Mouse (Mus musculus) ES-E14 (cell line): ENCODE data around the gene Dock4. TPM values are rescaled to one million over a fixed set of nuclear protein-coding genes. Genes with fewer than 3 reads are reported as not detected.
"Not testable (repeated sequence)": the region's sequence is repeated elsewhere in the genome, so short reads cannot be mapped to it uniquely, and the experiment has no call there.

Experiments
- DNase-seq: peaks from one replicate; pipeline ENCODE4 v3.0.0-alpha.2; 2013; ENCODE audit warnings: low read depth, low spot score
- H3K27ac ChIP-seq: 2 replicates; pipeline ENCODE4 v1.5.1; 2012; ENCODE audit warnings: low read depth, mild to moderate bottlenecking, low read length, moderate library complexity, mixed read lengths; ENCODE audit not compliant: poor library complexity, insufficient read depth, severe bottlenecking
- H3K36me3 ChIP-seq: 2 replicates; pipeline ENCODE4 v1.6.1; 2012; ENCODE audit warnings: mild to moderate bottlenecking, low read length, moderate library complexity, mixed read lengths; ENCODE audit not compliant: control insufficient read depth, poor library complexity, insufficient read depth, severe bottlenecking
- H3K4me1 ChIP-seq, 2 experiments: fragments of 150-350 bp in 1 of 2; sonication (generic) in 1 of 2; 2 replicates each; pipeline ENCODE4 v1.6.1; 2012; ENCODE audit warnings: low read length in 2 of 2, mild to moderate bottlenecking in 1 of 2, mixed read lengths in 1 of 2; ENCODE audit not compliant: control insufficient read depth in 2 of 2, insufficient read depth in 2 of 2, poor library complexity in 1 of 2
- H3K4me3 ChIP-seq, 2 experiments: fragments of 150-350 bp in 1 of 2; sonication (generic) in 1 of 2; 2 replicates each; pipeline ENCODE4 v1.5.1; 2012; ENCODE audit warnings: low read length in 2 of 2, low read depth in 1 of 2, mild to moderate bottlenecking in 1 of 2, mixed read lengths in 1 of 2; ENCODE audit not compliant: insufficient read depth in 1 of 2, poor library complexity in 1 of 2, severe bottlenecking in 1 of 2
- H3K9ac ChIP-seq: 2 replicates; pipeline ENCODE4 v1.6.1; 2012; ENCODE audit warnings: low read depth, mild to moderate bottlenecking, low read length, mixed read lengths; ENCODE audit not compliant: poor library complexity, insufficient read depth, severe bottlenecking
- H3K9me3 ChIP-seq: fragments of 150-350 bp; sonication (generic); 2 replicates; pipeline ENCODE4 v1.6.1; 2012; ENCODE audit warnings: low read depth, mild to moderate bottlenecking, low read length; ENCODE audit not compliant: control insufficient read depth, insufficient read depth
- CHD2 ChIP-seq: IDR thresholded peaks from 2 replicates; pipeline ENCODE4 v1.6.1; 2014; ENCODE audit warnings: mild to moderate bottlenecking, low read depth, low read length, inconsistent platforms
- HCFC1 ChIP-seq: IDR thresholded peaks from 2 replicates; pipeline ENCODE4 v1.6.1; 2012; ENCODE audit warnings: low read length, inconsistent platforms, borderline replicate concordance; ENCODE audit not compliant: insufficient read depth
- MAFK ChIP-seq: IDR thresholded peaks from 2 replicates; pipeline ENCODE4 v1.6.1; 2014; ENCODE audit warnings: mild to moderate bottlenecking, low read depth, low read length, inconsistent platforms; ENCODE audit not compliant: insufficient read depth
- ZC3H11A ChIP-seq: IDR thresholded peaks from 2 replicates; pipeline ENCODE4 v1.6.1; 2012; ENCODE audit warnings: low read depth, mild to moderate bottlenecking, inconsistent platforms, low read length, borderline replicate concordance
- ZNF384 ChIP-seq: IDR thresholded peaks from 2 replicates; pipeline ENCODE4 v1.6.1; 2012; ENCODE audit warnings: low read depth, low read length, inconsistent platforms
- in situ Hi-C, 2 experiments: fragments of 600-800 bp; cut with MboI; formaldehyde crosslinking; loops; one replicate each; pipeline ENCODE4 v1.15.1; 2025; ENCODE audit warnings: low sequenced_read_pairs in 2 of 2, inconsistent platforms in 1 of 2; ENCODE audit not compliant: unreplicated experiment in 2 of 2
- total RNA-seq: library from RNA; depleted of rRNA; stranded (reverse); fragments of 300-350 nt; gene quantifications from 2 replicates; pipeline ENCODE4 v1.2.3, GENCODE M21; 2012

The Dock4 gene
- total RNA-seq, 1 experiment = 7.9 TPM

DNA sequence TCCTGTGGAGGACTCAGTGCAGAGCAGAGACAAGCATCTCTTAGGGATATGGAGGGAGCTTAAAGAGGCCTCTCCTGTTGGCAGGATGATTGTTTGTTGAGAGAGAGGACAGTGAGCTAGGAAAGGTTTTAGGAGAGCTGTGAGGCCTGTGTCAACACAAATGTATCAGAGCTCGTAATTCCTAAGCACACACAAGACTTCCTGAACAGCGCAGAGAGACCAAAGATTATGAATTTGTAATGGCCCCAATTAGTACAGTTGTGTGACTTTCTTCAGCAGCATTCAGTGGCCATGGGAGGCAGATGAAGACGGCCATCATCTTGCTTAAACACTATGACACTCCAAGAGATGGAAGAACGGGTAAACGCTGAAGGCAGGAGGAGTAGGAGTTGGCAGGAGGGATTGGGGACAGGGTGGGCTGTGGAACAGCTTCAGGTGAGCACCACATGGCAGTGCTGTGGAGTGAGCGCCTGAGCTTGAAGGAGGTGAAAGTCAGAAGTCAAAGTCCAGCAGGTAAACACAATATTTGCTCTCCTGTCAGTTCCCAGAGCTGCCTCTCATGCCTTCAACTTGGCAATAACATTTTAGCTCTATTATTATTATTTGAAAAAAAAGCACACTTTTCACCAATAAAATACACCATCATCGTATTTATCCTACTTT, 409.1 kb downstream of the Dock4 start:
- in situ Hi-C loops = no loop called here
- Histone ChIP-seq H3K27ac (no peak overlapping the region), H3K4me1 (peaks cover 3 to 4% of the 10 kb centered on the region in 2 experiments; a peak in 1 of 4 replicates), H3K9me3 (no peaks in the 10 kb centered on the region), H3K4me3 (no peak overlapping the region), H3K9ac (no peak overlapping the region), H3K36me3 (no peaks in the 10 kb centered on the region)
- DNase-seq = no peak
- TF ChIP-seq ZNF384 = no peak
- no peak for TF ChIP-seq ZC3H11A
- no peak for TF ChIP-seq HCFC1
- TF ChIP-seq MAFK = no peak
- no peak for TF ChIP-seq CHD2

DNA sequence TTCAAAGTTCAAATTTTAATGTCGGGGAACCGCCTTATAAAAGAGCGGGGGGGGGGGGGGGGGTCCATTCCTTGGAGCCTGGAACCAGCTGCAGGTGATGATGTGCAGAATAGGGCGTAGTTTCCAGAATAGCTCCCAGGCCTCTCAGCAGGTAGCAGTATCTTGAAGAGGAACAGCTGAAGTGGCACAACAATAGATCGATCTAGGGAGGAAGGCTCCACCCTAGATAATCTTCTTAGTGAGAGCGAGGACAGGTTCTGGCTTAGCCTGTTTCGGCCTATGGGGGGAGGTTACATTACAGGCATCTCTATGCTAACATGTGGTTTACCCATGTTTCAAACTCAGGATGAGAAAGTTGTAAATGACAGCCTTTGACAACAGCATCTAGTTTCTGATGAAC, 411.7 kb downstream of the Dock4 start:
- no peak for DNase-seq
- in situ Hi-C loops = no loop called here
- no peaks in the 10 kb centered on the region for H3K9me3 ChIP-seq
- H3K36me3 ChIP-seq = no peaks in the 10 kb centered on the region
- H3K4me1 ChIP-seq = peaks cover 3 to 4% of the 10 kb centered on the region in 2 experiments; a peak in 1 of 4 replicates
- H3K27ac ChIP-seq = no peak overlapping the region
- TF ChIP-seq MAFK = no peak
- no peak for TF ChIP-seq CHD2
- H3K9ac ChIP-seq = no peak overlapping the region
- H3K4me3 ChIP-seq = no peak overlapping the region

DNA sequence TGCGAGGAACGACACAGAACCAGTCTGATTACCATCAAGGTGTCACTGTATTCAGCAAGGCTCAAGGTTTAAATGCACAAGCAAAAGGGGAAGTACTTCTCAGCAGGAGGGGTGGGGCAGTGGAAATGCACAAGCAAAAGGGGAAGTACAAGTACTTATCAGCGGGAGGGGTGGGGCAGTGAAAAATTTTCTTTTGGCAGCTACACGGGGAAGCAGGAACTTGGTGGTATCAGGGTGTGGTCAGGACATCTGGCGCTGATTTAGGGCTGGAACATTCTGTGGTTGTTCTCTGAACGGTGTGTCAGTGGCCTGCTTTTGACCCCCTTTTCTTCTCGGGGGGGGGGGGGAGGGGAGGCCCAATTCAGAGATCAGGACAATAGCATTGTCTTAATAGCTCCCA, 413.0 kb downstream of the Dock4 start:
- H3K4me3 ChIP-seq, H3K9ac ChIP-seq, H3K9me3 ChIP-seq, DNase-seq, H3K36me3 ChIP-seq, H3K27ac ChIP-seq, H3K4me1 ChIP-seq, in situ Hi-C loops: not testable (repeated sequence)

DNA sequence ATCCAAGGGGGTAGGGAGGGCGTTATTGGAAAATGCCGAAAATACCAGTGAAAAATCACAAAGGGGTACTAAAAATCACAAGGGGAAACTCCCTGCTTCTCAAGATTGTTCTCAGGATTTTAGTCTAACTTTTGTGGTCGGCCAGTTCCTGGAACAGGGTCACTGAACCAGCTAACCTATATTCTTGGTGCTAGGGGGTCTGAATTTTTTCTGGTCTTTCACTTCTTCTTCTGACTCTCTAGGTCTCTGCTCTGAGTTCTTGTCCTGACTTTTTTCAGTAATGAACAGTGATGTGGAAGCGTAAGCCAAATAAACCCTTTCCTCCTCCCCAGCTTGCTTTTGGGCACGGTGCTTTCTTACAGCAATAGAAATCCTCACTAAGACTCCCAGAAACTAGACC, 424.6 kb downstream of the Dock4 start:
- H3K4me1 ChIP-seq = no peaks in the 10 kb centered on the region
- no peaks in the 10 kb centered on the region for H3K9me3 ChIP-seq
- no peak for DNase-seq
- in situ Hi-C loops = no loop called here
- no peaks in the 10 kb centered on the region for H3K36me3 ChIP-seq
- no peak overlapping the region for H3K4me3 ChIP-seq
- no peak overlapping the region for H3K27ac ChIP-seq
- no peak for TF ChIP-seq ZNF384
- TF ChIP-seq ZC3H11A = no peak
- TF ChIP-seq HCFC1 = no peak
- no peak for TF ChIP-seq CHD2
- TF ChIP-seq MAFK = no peak
- H3K9ac ChIP-seq = no peak overlapping the region

DNA sequence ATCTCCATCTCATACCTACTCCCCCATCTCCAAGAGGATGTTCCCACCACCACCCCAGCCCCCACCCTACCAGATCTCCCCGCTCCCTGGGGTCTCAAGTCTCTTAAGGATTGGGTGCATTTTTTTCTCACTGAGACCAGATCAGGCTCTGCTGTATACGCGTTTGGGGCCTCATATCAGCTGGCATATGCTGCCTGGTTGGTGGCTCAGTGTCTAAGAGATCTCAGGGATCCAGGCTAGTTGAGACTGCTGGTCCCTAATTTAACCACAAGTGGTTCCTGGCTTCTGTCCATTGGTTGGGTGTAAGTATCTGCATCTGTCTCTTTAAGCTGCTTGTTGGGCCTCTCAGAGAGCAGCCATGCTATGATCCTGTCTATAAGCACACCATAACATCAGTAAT, 427.0 kb downstream of the Dock4 start:
- no peak for DNase-seq
- no peaks in the 10 kb centered on the region for H3K4me1 ChIP-seq
- no peaks in the 10 kb centered on the region for H3K36me3 ChIP-seq
- no peak overlapping the region for H3K4me3 ChIP-seq
- in situ Hi-C loops = no loop called here
- no peak for TF ChIP-seq ZNF384
- no peak overlapping the region for H3K27ac ChIP-seq
- no peaks in the 10 kb centered on the region for H3K9me3 ChIP-seq
- H3K9ac ChIP-seq = no peak overlapping the region

DNA sequence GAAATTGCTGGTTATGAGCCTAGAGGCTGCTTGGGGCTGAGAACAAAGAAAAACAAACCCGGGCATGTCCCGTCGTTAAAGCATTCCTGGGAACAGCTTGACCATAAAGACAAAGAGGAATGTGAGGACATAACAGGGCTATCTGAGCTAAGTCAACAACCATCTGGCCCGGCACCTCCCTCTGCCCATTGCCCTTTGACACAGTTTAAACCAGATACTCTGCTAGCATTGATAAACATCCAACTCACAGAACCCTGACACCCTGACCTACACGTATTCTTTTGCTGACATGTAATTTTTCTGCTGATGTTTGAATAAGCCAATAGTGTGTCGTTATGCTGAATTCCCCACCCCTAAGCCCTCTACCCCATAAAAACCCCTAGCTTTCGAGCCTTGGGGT, 427.5 kb downstream of the Dock4 start:
- H3K4me1 ChIP-seq, H3K9me3 ChIP-seq, DNase-seq, in situ Hi-C loops, H3K4me3 ChIP-seq, H3K27ac ChIP-seq, H3K36me3 ChIP-seq, H3K9ac ChIP-seq: not testable (repeated sequence)
